Mouse (Mus musculus) left cerebral cortex, adult 2 months (tissue): ENCODE results near the gene Chic2. TPM values are rescaled to one million over a fixed set of nuclear protein-coding genes. Genes with fewer than 3 reads are reported as not detected.

Experiments used
- DNase-seq, 2 experiments: peaks; one replicate each; pipeline ENCODE4 v3.0.0; 2021 to 2022; ENCODE audit warnings: low spot score in 2 of 2, mixed read lengths in 1 of 2; ENCODE audit errors: extremely low spot score in 1 of 2
- H3K27ac ChIP-seq: fragments of 200-600 bp; 2 replicates; pipeline ENCODE4 v1.8.1; 2022
- H3K4me3 ChIP-seq: fragments of 200-600 bp; 2 replicates; pipeline ENCODE4 v1.8.1; 2022
- CTCF ChIP-seq: fragments of 200-600 bp; IDR thresholded peaks from 2 replicates; pipeline ENCODE4 v1.8.1; 2022; ENCODE audit warnings: antibody characterized with exemption, mild to moderate bottlenecking, moderate library complexity
- intact Hi-C: fragments of 180-260 bp; cut with DNase I; formaldehyde crosslinking; loops from one replicate; pipeline ENCODE4 v1.15.1; 2025
- total RNA-seq, 2 experiments: library from RNA; stranded (reverse); gene quantifications; 2 replicates each; pipeline ENCODE4 v1.2.3; 2021

Gene Chic2
- total RNA-seq, 2 experiments from 2014 or later: 18.1 to 19.9 TPM

DNA sequence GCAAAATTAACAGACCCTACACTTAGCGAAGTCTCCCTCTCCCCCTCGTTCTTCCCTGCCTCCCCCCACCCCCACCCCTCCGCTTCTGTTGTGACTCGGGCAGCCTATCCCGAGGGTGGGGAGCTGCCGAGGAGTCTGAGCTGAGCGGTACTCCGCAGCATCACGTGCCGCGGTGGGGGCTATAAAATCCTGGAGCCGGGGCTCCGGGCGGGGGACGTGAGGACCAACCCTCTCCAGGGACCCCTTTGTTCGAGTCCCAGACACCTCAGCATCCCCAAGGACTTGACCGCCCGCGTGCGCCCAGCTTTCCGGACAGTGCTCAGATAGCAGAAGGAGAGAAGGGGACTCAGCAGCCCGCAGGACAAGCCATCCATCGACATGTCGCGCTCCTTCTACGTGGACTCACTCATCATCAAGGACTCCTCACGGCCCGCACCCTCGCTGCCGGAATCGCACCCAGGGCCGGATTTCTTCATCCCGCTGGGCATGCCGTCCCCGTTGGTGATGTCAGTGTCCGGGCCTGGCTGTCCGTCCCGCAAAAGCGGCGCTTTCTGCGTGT is 30.9 kb upstream of the Chic2 start, which contains the start of gene Gsx2:
TSS of gene Gsx2 (plus strand) at position 219 of the 559 bp plus-strand sequence.
- intact Hi-C loops: no loop called here
- Histone ChIP-seq H3K27ac (no peak within 1 kb of the TSS), H3K4me3 (peak within 1 kb of the TSS; percentile 23; the same call in 1 of the 2 replicates)
- no peak for TF ChIP-seq CTCF
- no peak for DNase-seq

DNA sequence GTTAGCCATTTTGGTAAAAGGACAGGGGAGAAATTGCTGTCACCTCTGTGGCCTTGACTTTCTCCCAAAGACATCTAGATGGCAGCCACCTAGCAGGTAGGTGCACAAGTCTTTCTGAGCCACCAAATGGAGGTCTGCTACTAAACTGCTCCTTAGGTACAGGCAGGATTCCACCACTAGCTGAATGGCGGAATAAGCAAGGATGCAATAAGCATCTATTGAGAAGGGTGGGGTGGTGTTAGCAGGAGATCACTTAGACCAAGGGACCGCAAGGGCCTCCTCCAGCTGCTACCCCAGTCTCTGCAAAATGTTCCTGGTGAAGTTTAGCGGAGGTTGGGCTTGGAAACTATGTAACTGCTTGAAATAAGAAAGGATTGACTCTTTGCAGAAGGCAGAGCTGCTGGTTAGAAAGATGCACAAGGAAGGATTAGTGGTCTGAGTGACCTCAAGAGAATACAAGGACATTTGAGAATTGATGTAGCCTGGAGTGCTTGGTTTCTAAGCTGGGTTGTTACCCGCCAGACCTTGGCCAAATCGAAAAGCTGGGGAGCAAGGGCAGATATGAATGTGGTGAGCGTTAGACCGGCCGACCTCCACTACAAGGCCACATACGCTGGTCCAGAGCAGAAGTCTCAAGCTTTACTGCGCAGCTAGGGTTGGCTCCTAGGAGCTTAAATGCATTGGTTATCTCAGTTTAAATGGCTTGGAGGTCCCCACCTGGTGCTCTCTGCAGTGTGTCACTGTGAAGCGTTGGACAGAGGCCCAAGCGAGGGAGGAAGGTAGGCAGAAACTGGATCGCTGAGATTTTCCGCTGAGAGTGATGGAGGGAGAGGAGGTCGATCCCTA is 30.2 kb upstream of the Chic2 start:
- H3K4me3 ChIP-seq: no peak overlapping the region
- intact Hi-C loops: loop anchor here (5.0 kb wide), 1 partner anchor 78 kb away; the partner anchor contains the start of gene Pdgfra

DNA sequence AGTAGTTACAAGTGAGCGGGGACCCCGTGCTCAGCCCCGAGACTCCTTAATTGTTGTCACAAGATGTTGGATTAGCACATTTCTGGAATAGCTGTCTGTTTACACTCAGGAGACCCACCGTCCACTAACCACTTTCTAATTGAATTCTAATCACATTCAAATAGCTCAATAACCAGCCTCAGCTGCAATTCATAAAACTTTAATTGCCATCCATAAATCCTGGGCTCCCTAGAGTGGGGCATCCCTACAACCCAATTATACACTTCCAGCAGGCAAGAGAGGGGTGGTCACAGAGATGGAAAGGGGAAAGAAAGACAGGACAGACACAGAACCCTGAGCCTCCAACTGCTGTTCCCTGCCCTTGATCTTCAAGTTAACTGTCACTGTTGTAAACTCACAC is 29.6 kb upstream of the Chic2 start:
- intact Hi-C loops: loop anchor here (5.0 kb wide), 1 partner anchor 78 kb away; the partner anchor contains the start of gene Pdgfra
- Histone ChIP-seq H3K4me3 (no peak overlapping the region), H3K27ac (no peak overlapping the region)
- no peak for TF ChIP-seq CTCF
- no peak for DNase-seq

More for the DNA sequence above, 30.2 kb upstream of the Chic2 start:
- H3K27ac ChIP-seq: no peak overlapping the region
- no peak for TF ChIP-seq CTCF
- no peak for DNase-seq

DNA sequence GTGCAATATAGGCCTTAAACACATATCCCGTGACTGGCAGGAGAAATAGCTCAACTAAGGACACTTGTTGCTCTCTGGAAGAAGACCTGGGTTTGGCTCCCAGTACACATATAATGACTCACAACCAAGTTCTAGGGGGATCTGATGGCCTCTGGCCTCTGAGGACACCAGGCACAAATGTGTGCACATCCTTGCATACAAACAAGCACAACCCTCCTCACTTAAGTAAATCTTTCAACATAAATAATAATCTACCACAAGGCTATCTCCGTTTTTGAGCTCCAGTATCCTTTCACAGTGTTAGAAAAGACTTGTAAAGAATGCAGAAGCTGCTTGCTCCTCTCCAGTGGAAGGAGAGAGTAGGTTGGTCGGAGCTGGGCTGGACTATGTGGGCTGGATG is 29.1 kb upstream of the Chic2 start:
- no peak for TF ChIP-seq CTCF
- Histone ChIP-seq H3K27ac (no peak overlapping the region), H3K4me3 (no peak overlapping the region)
- DNase-seq: no peak
- intact Hi-C loops: loop anchor here (5.0 kb wide), 1 partner anchor 79 kb away; the partner anchor contains the start of gene Pdgfra

DNA sequence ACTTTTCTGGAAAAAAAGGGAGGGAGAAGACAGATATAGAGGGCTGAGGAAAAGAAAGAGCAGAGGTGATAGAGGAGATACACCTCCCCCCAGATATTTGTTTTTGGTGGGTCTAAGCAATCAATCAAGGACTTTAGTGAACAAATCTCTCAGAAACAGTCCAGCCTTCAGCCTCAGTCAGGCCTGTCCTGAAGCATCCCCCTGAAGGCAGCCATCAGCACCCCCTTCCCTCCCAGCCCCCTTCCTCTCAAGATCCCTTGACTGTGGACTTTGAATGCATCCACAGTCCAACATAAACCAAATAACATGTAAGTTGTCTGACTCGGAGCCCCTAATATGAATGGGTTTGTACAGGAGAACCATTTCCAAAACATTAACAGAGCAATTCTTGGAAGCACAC is 28.6 kb upstream of the Chic2 start:
- TF ChIP-seq CTCF: no peak
- intact Hi-C loops: loop anchor here (5.0 kb wide), 1 partner anchor 79 kb away; the partner anchor contains the start of gene Pdgfra
- Histone ChIP-seq H3K27ac (no peak overlapping the region), H3K4me3 (no peak overlapping the region)
- no peak for DNase-seq

DNA sequence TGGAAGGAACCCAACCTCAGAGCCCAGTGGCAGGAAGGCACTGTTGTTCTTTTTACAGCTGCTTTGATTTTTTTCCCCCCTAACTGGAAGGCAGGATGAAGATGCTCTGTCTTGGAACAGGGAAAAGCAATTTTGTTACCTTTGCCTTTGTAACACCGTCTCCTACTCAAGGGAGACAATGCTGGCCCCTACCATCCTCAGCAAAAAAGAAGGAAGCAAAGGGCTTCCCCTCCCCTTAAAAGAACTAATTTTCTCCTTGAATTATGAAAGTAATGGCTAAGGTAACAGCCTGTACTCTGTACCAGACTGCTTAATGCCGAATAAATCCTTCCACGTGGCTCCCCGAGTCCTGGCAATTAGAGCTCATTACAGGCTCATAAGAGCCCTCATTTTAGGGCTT is 28.0 kb upstream of the Chic2 start:
- Histone ChIP-seq H3K27ac (no peak overlapping the region), H3K4me3 (no peak overlapping the region)
- intact Hi-C loops: loop anchor here (5.0 kb wide), 1 partner anchor 80 kb away; the partner anchor contains the start of gene Pdgfra
- no peak for TF ChIP-seq CTCF
- DNase-seq: no peak

DNA sequence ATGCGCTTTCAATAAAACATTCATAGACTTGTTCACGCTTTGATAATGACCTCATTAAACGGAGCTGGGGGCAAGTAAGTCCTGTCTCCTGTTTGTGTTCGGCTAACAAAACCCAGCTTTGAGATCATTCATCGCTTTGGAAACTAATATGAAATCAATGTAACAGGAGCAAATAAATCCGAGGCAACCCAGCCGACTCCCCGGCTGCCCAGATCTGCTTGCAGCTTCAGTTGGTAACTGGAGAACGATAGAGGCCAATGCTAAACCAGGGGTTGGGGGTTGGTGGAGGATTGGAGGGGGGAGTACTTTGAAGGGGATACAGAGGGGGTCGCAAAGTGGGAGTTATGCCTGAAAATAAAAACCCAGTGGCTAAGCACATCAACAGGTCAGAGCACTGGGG is 27.4 kb upstream of the Chic2 start:
- DNase-seq: no peak
- H3K4me3 ChIP-seq: no peak overlapping the region
- no peak for TF ChIP-seq CTCF
- intact Hi-C loops: loop anchor here (5.0 kb wide), 1 partner anchor 80 kb away; the partner anchor contains the start of gene Pdgfra
- H3K27ac ChIP-seq: no peak overlapping the region

DNA sequence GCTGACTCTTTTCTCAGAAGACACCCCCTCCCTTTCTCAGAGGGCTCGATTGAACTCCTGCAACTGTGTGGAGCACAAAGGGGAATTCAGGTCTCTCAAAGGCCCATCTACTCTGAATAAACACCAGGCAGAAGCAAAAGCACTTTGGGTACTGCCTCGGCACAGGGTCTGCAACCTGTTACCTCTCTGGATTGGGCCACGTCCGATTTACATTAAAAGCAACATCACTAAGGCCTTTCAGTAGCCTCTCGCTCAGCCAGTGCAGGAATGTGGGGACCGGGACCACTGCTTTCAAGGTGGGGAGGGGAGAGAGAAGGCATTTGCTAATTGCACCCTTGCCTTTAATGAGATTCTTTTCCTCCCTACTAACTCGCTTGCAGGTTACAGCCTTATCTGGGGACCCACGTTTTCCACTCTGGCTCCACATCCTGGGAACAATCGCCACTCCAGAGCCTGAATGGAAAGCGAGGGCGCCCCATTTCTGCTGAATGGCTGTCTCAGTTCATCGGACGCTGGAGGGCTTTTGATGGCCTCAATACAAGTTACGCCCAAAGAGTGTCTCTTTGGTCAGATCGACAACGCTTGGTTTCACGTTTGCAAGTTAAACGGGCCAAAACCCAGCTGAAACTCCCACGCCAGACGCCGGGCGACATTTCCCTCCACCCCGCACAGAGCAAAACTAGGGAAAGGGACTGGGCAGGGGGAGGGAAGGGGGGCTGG is 26.2 kb upstream of the Chic2 start:
- no peak overlapping the region for H3K27ac ChIP-seq
- intact Hi-C loops: loop anchor here (5.0 kb wide), 1 partner anchor 81 kb away; the partner anchor contains the start of gene Pdgfra
- no peak for DNase-seq
- no peak overlapping the region for H3K4me3 ChIP-seq
- TF ChIP-seq CTCF: no peak

DNA sequence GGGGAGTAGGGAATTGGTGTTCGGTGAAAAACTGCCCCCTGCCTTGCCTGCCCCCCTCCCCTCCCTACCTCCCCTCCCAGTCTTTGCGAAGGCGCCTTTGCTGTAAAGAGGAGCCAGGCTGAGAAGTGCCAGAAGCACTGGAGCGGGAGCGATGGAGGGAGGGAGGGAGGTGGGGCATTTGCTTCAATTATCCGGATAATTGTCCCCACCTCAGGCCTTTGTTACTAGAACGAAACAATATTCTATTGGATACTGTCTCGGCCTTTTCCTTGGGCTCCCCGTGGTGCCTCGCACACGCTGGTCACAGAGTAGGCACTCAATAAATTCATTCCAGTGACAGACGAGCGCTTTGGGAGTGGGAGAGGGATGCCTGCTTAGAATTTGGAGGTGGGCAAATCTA is 25.6 kb upstream of the Chic2 start:
- Histone ChIP-seq H3K4me3 (no peak overlapping the region), H3K27ac (no peak overlapping the region)
- intact Hi-C loops: loop anchor here (5.0 kb wide), 1 partner anchor 82 kb away; the partner anchor contains the start of gene Pdgfra
- TF ChIP-seq CTCF: no peak
- DNase-seq: no peak

DNA sequence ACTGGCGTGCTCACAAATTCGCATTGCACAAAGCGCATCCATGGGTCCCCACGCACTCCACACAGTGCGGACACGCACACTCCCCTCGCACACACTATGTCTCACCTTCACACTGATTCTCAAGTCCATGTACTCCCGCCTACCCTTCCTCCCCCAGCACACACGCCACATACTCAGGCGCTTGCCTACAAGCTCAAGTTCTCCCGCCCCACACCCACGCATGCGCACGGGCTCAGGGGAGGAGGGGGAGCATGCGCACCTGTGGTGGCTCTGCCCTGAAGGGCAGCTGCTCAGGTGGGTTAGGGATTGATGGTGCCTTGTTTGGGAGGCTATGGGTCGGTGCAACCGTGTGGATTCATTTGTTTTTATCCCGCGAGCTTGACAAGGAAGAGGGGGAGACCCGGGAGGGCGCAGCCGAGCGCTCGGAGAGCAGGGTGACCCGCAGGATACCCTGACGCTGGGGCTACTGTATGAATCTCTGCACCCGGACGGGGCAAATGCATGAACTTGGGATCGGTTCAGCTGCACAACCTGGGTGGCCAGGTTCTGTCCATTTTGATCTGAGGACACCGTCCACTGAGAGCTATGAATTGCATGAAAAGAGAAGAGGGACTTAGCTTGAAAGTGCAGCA is 22.7 kb upstream of the Chic2 start:
- TF ChIP-seq CTCF: no peak

DNA sequence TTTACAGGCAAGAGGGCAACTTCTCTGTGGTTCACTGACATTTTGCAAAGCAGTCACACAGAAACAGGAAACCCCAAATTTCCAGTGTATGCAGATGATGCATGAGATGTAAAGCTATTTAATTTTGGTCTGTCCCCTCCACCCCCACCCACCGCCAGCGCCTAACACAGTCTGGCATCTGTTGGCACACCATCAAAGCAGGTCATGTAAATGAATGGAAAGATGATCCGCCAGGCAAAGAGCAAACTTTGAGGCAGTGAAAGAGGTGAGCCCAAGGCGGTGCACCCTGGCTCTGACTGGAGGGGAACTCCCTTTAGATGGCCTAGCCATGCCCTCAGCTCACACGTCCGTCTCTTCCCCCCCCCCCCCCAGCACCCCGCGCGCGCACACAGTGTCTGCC is 22.1 kb upstream of the Chic2 start:
- TF ChIP-seq CTCF: no peak
- no peak for DNase-seq
- intact Hi-C loops: no loop called here
- no peak overlapping the region for H3K27ac ChIP-seq
- no peak overlapping the region for H3K4me3 ChIP-seq

More for the DNA sequence above, 22.7 kb upstream of the Chic2 start:
- peak overlapping the region; percentile 35 for H3K4me3 ChIP-seq
- intact Hi-C loops: no loop called here
- DNase-seq: peak in 1 of 2 experiments; percentile 50
- no peak overlapping the region for H3K27ac ChIP-seq
